37 mouse cellular contexts compared by ENCODE assay signal in genomic region chr12:71116411-71116810, GRCm38 (mm10). TPM values are rescaled to one million over a fixed set of nuclear protein-coding genes. Genes with fewer than 3 reads are reported as not detected.
DNase-seq lines count a peak whose midpoint lies in the region; ATAC-seq lines count a peak whose summit lies in the region.
"Had no signal": no experiment of that assay in that cellular context is flagged by ENCODE, and none has a peak within 500 bp of the region (broad histone marks: within the 10 kb centered on the region; RNA-seq: fewer than 3 reads in every experiment).

No protein-coding gene starts in this region.

- no peaks in the 10 kb centered on the region; the same call in 1 of the 2 replicates for H3K27me3 ChIP-seq in neural tube, embryonic 15.5 days (replicated peaks)
- H3K27me3 ChIP-seq in midbrain, embryonic 11.5 days (ENCODE audit: control insufficient read depth, insufficient read depth, low read length): no peaks in the 10 kb centered on the region
- H3K27me3 ChIP-seq: forebrain, embryonic 15.5 days had no signal

- 79% methylated on average over 5 of the region's 5 CpGs for WGBS in neural tube, embryonic 15.5 days
- 85% methylated on average over 5 of the region's 5 CpGs for WGBS in midbrain, embryonic 11.5 days

- DNase-seq in cerebellum, postnatal 25 days: peak; percentile 30 to 39
- DNase-seq in cerebellum, adult 11-12 months: no peak
- DNase-seq in MN1 (ENCODE audit: low spot score): peak; percentile 20
- peak; percentile 87 for DNase-seq in adrenal gland, adult 2 months
- peak; percentile 84 for DNase-seq in adrenal gland, postnatal 36 days
- no peak for DNase-seq in midbrain, embryonic 11.5 days (ENCODE audit: low spot score, missing footprints)
- no peak for DNase-seq in ovary, postnatal 10 days (ENCODE audit: low spot score)
- DNase-seq: cerebellum, adult 9-10 months; embryo, embryonic 11 days; gastrocnemius, adult 2 months; gastrocnemius, postnatal 36 days; heart, adult 18-20 months; heart, postnatal 36 days; kidney, adult 9 months; kidney, postnatal 25 days; lung, postnatal 36 days; right cerebral cortex, postnatal 4 days had no signal

- ATAC-seq in neural tube, embryonic 15.5 days (ENCODE audit: low FRiP score): no peak
- no peak for ATAC-seq in midbrain, embryonic 11.5 days (ENCODE audit: low FRiP score)
- ATAC-seq: forebrain, embryonic 15.5 days; intestine, embryonic 16.5 days; midbrain, embryonic 13.5 days had no signal

- H3K4me2 ChIP-seq in neural tube, embryonic 15.5 days: no peak overlapping the region
- no peak overlapping the region for H3K4me2 ChIP-seq in midbrain, embryonic 11.5 days
- H3K4me2 ChIP-seq: embryonic facial prominence, embryonic 12.5 days; forebrain, embryonic 15.5 days; heart, embryonic 11.5 days; hindbrain, embryonic 13.5 days; limb, embryonic 13.5 days; liver, embryonic 11.5 days; midbrain, embryonic 13.5 days had no signal

- no peaks in the 10 kb centered on the region for H3K9me3 ChIP-seq in neural tube, embryonic 15.5 days (replicated peaks)
- no peaks in the 10 kb centered on the region for H3K9me3 ChIP-seq in midbrain, embryonic 11.5 days (ENCODE audit: control insufficient read depth, low read length)
- H3K9me3 ChIP-seq: embryonic facial prominence, embryonic 12.5 days; forebrain, embryonic 15.5 days; hindbrain, embryonic 13.5 days; limb, embryonic 13.5 days; midbrain, embryonic 13.5 days had no signal

- H3K36me3 ChIP-seq in neural tube, embryonic 15.5 days: peaks cover 3% of the 10 kb centered on the region; the same call in 1 of the 2 replicates
- H3K36me3 ChIP-seq in midbrain, embryonic 11.5 days (ENCODE audit: control insufficient read depth, insufficient read depth, low read length): no peaks in the 10 kb centered on the region
- H3K36me3 ChIP-seq: embryonic facial prominence, embryonic 12.5 days; forebrain, embryonic 15.5 days; hindbrain, embryonic 13.5 days; limb, embryonic 13.5 days; midbrain, embryonic 13.5 days had no signal

- H3K27ac ChIP-seq in neural tube, embryonic 15.5 days (replicated peaks): no peak overlapping the region
- no peak overlapping the region for H3K27ac ChIP-seq in midbrain, embryonic 11.5 days (ENCODE audit: low read depth, low read length)
- H3K27ac ChIP-seq: embryonic facial prominence, embryonic 12.5 days; forebrain, embryonic 15.5 days; gastrocnemius, adult 2 months; hindbrain, embryonic 13.5 days; left cerebral cortex, adult 2 months; limb, embryonic 13.5 days; midbrain, embryonic 13.5 days had no signal

- H3K9ac ChIP-seq in neural tube, embryonic 15.5 days (replicated peaks): no peak overlapping the region
- no peak overlapping the region for H3K9ac ChIP-seq in midbrain, embryonic 11.5 days (ENCODE audit: low read length)
- H3K9ac ChIP-seq: embryonic facial prominence, embryonic 12.5 days; forebrain, embryonic 15.5 days; hindbrain, embryonic 13.5 days; limb, embryonic 13.5 days; midbrain, embryonic 13.5 days had no signal

- peaks cover 11% of the 10 kb centered on the region for H3K4me1 ChIP-seq in neural tube, embryonic 15.5 days
- H3K4me1 ChIP-seq in midbrain, embryonic 11.5 days (ENCODE audit: control insufficient read depth, insufficient read depth, low read length): no peaks in the 10 kb centered on the region

- no peak overlapping the region for H3K4me3 ChIP-seq in neural tube, embryonic 15.5 days (replicated peaks)
- H3K4me3 ChIP-seq in midbrain, embryonic 11.5 days (ENCODE audit: low read depth, low read length): no peak overlapping the region
- H3K4me3 ChIP-seq: embryonic facial prominence, embryonic 12.5 days; forebrain, embryonic 15.5 days; gastrocnemius, adult 2 months; hindbrain, embryonic 13.5 days; left cerebral cortex, adult 2 months; limb, embryonic 13.5 days; midbrain, embryonic 13.5 days had no signal

RNA-seq across cellular contexts. Expression of gene Tomm20l, which starts 5.2 kb away (rescaled TPM):
- total RNA-seq in adrenal gland, adult 2 months (2021): 1 to 10 TPM; 7.5 to 7.6 TPM
- 0.30 and 0.82 TPM in 2 replicates for polyA plus RNA-seq in adrenal gland, adult 2 months (2012; rRNA removed)
- total RNA-seq in adrenal gland, postnatal 36 days (2021): 10 to 100 TPM in 1 of 2 experiments, 1 to 10 TPM in 1; 3.7 to 12.3 TPM
- 0.31 TPM in 1 of 2 replicates, not detected in the other for polyA plus RNA-seq in neural tube, embryonic 15.5 days (2015; fragmentation: Nextera tagmentation; extraction: Ambion mirVana)
- not detected in 2 replicates for polyA plus RNA-seq in midbrain, embryonic 11.5 days (2014; fragmentation: Nextera tagmentation; extraction: Ambion mirVana)
- total RNA-seq: gastrocnemius, adult 2 months; gastrocnemius, postnatal 36 days; layer of hippocampus, adult 18-20 months; layer of hippocampus, postnatal 14 days; left cerebral cortex, adult 2 months; left cerebral cortex, postnatal 36 days; megakaryocyte, adult 5-6 weeks; MEL; monocyte, adult 5-6 weeks had no signal
- polyA plus RNA-seq: embryonic facial prominence, embryonic 12.5 days; forebrain, embryonic 15.5 days; heart, embryonic 16.5 days; hindbrain, embryonic 13.5 days; intestine, embryonic 16.5 days; limb, embryonic 13.5 days; liver, embryonic 11.5 days; liver, embryonic 16.5 days; neural tube, embryonic 14.5 days; spleen, adult 2 months had no signal

RNA-seq across cellular contexts. Expression of gene Timm9, which starts 20.1 kb away (rescaled TPM):
- 10 to 100 TPM; 44.1 to 52.0 TPM for total RNA-seq in adrenal gland, adult 2 months (2021)
- 10.7 and 11.0 TPM in 2 replicates for polyA plus RNA-seq in adrenal gland, adult 2 months (2012; rRNA removed)
- 10 to 100 TPM; 50.3 to 56.3 TPM for total RNA-seq in adrenal gland, postnatal 36 days (2021)
- polyA plus RNA-seq in neural tube, embryonic 15.5 days (2015; fragmentation: Nextera tagmentation; extraction: Ambion mirVana): 124 and 133 TPM in 2 replicates
- 71.4 and 73.7 TPM in 2 replicates for polyA plus RNA-seq in midbrain, embryonic 11.5 days (2014; fragmentation: Nextera tagmentation; extraction: Ambion mirVana)

RNA-seq across cellular contexts. Expression of gene 2700049A03Rik, which starts 20.2 kb away (rescaled TPM):
- 1 to 10 TPM; 8.3 to 8.7 TPM for total RNA-seq in adrenal gland, adult 2 months (2021)
- polyA plus RNA-seq in adrenal gland, adult 2 months (2012; rRNA removed): 2.4 and 2.7 TPM in 2 replicates
- total RNA-seq in adrenal gland, postnatal 36 days (2021): 1 to 10 TPM; 9.1 to 9.3 TPM
- 12.1 and 12.8 TPM in 2 replicates for polyA plus RNA-seq in neural tube, embryonic 15.5 days (2015; fragmentation: Nextera tagmentation; extraction: Ambion mirVana)
- 20.6 and 24.0 TPM in 2 replicates for polyA plus RNA-seq in midbrain, embryonic 11.5 days (2014; fragmentation: Nextera tagmentation; extraction: Ambion mirVana)

Comparison
In these comparisons a context has a peak if more than half of its experiments do, and no peak if none do; other contexts are left out.
1. DNase-seq: peak in cerebellum, postnatal 25 days (2 of 2), MN1 (single experiment), adrenal gland, adult 2 months (single experiment) and adrenal gland, postnatal 36 days (2 of 2); none in cerebellum, adult 11-12 months (single experiment), midbrain, embryonic 11.5 days (single experiment) and ovary, postnatal 10 days (single experiment).